Mouse (Mus musculus) gastrocnemius, postnatal 36 days (tissue): ENCODE data around the gene Olfr6. TPM values are rescaled to one million over a fixed set of nuclear protein-coding genes. Genes with fewer than 3 reads are reported as not detected.
"Not testable (repeated sequence)": the region's sequence is repeated elsewhere in the genome, so short reads cannot be mapped to it uniquely, and the experiment has no call there.

Source experiments
- DNase-seq, 2 experiments: peaks; one replicate each; pipeline ENCODE4 v3.0.0; 2022
- intact Hi-C: fragments of 180-260 bp; cut with DNase I; formaldehyde crosslinking; loops from one replicate; pipeline ENCODE4 v1.15.1; 2025
- long read RNA-seq, 2 experiments: library from polyadenylated mRNA; stranded (forward); transcript quantifications; one replicate each; pipeline ENCODE4 v2.0.0; 2021
- total RNA-seq, 2 experiments: library from RNA; stranded (reverse); gene quantifications; 2 replicates each; pipeline ENCODE4 v1.2.3; 2021

The Olfr6 gene
- total RNA-seq = not detected
- long read RNA-seq, experiment 1 = 0 reads
- long read RNA-seq, experiment 2 = 0 reads

GRCm38 (mm10) chr7:106963837-106964236 is at the start of gene Olfr6:
Gene Olfr6, minus strand, starts transcription at chr7:106963937.
- intact Hi-C loops = no loop called here

GRCm38 (mm10) chr7:107005972-107006371 is 42.2 kb upstream of the Olfr6 start, which contains the start of gene Olfr2:
Gene Olfr2, minus strand, starts transcription at chr7:107006072.
- intact Hi-C loops = no loop called here
- no peak for DNase-seq

More at GRCm38 (mm10) chr7:106963837-106964236, at the start of gene Olfr6:
- no peak for DNase-seq

GRCm38 (mm10) chr7:107004169-107004568 is 40.4 kb upstream of the Olfr6 start:
- no peak for DNase-seq
- intact Hi-C loops = no loop called here

GRCm38 (mm10) chr7:107000798-107001197 is 37.1 kb upstream of the Olfr6 start:
- no peak for DNase-seq
- intact Hi-C loops = no loop called here

- no peak for DNase-seq
- intact Hi-C loops = no loop called here
These were observed 21.5 kb upstream of the Olfr6 start for GRCm38 (mm10) chr7:106985236-106985635.

- no peak for DNase-seq
- intact Hi-C loops = no loop called here
These were observed 11.6 kb upstream of the Olfr6 start, which contains the start of gene Olfr711 for GRCm38 (mm10) chr7:106975353-106975752. Gene Olfr711, minus strand, starts transcription at chr7:106975453.

- intact Hi-C loops = not testable (repeated sequence)
These were observed 3.8 kb upstream of the Olfr6 start for GRCm38 (mm10) chr7:106967503-106967902.

GRCm38 (mm10) chr7:106948212-106948611 is 15.5 kb downstream of the Olfr6 start, which contains the start of gene Olfr710:
Gene Olfr710, minus strand, starts transcription at chr7:106948312.
- DNase-seq = no peak
- intact Hi-C loops = no loop called here

More at GRCm38 (mm10) chr7:106967503-106967902, 3.8 kb upstream of the Olfr6 start:
- not testable (repeated sequence) for DNase-seq

- intact Hi-C loops = no loop called here
- no peak for DNase-seq
These were observed 31.6 kb downstream of the Olfr6 start, which contains the start of gene Olfr709-ps1 for GRCm38 (mm10) chr7:106932119-106932518. Gene Olfr709-ps1, minus strand, starts transcription at chr7:106932219.

- intact Hi-C loops, DNase-seq: not testable (repeated sequence)
These were observed 42.8 kb downstream of the Olfr6 start for GRCm38 (mm10) chr7:106920961-106921360.

- intact Hi-C loops = no loop called here
These were observed 56.1 kb downstream of the Olfr6 start, which contains the start of gene Olfr1532-ps1 for GRCm38 (mm10) chr7:106907676-106908075. Gene Olfr1532-ps1, plus strand, starts transcription at chr7:106908001.

More at GRCm38 (mm10) chr7:106907676-106908075, 56.1 kb downstream of the Olfr6 start, which contains the start of gene Olfr1532-ps1:
- DNase-seq = no peak

Other genes starting within 250 kb of the Olfr6 start
- gene Olfr695, start 247.5 kb downstream of the Olfr6 start, total RNA-seq = not detected
- gene Olfr697, start 221.5 kb downstream of the Olfr6 start, total RNA-seq = not detected
- not detected for gene Olfr698, start 208.5 kb downstream of the Olfr6 start, total RNA-seq
- gene Olfr699, start 170.7 kb downstream of the Olfr6 start, total RNA-seq = not detected
- not detected for gene Olfr700, start 155.1 kb downstream of the Olfr6 start, total RNA-seq
- gene Olfr701, start 149.8 kb downstream of the Olfr6 start, total RNA-seq = not detected
- not detected for gene Olfr702, start 130.0 kb downstream of the Olfr6 start, total RNA-seq
- not detected for gene Olfr703, start 120.6 kb downstream of the Olfr6 start, total RNA-seq
- gene Olfr704, start 100.8 kb downstream of the Olfr6 start, total RNA-seq = not detected
- not detected for gene Olfr705, start 87.0 kb downstream of the Olfr6 start, total RNA-seq
- not detected for gene Olfr706, start 75.8 kb downstream of the Olfr6 start, total RNA-seq
- gene Olfr707, start 62.7 kb downstream of the Olfr6 start, total RNA-seq = not detected
- not detected for gene Olfr1532-ps1, start 55.9 kb downstream of the Olfr6 start, total RNA-seq
- not detected for gene Olfr709-ps1, start 31.7 kb downstream of the Olfr6 start, total RNA-seq
- gene Olfr710, start 15.6 kb downstream of the Olfr6 start, total RNA-seq = not detected
- not detected for gene Olfr711, start 11.5 kb upstream of the Olfr6 start, total RNA-seq
- gene Olfr2, start 42.1 kb upstream of the Olfr6 start, total RNA-seq = not detected
- not detected for gene Olfr713, start 67.2 kb upstream of the Olfr6 start, total RNA-seq
- gene Olfr714, start 107.0 kb upstream of the Olfr6 start, total RNA-seq = not detected
- not detected for gene Olfr17, start 129.3 kb upstream of the Olfr6 start, total RNA-seq
- not detected for gene Olfr715b, start 146.4 kb upstream of the Olfr6 start, total RNA-seq
- gene Olfr715, start 167.1 kb upstream of the Olfr6 start, total RNA-seq = not detected
- not detected for gene Olfr716, start 174.4 kb upstream of the Olfr6 start, total RNA-seq
- gene Nlrp14, start 203.1 kb upstream of the Olfr6 start, total RNA-seq = not detected
- not detected for gene Rbmxl2, start 245.5 kb upstream of the Olfr6 start, total RNA-seq